Mouse (Mus musculus) heart, adult 2 months (tissue): ENCODE measurements at regions not wholly inside any gene's neighbourhood (a gene's known extent, or its start where the extent isn't known, plus 50 kb on each side); places are given as distances from the start of the nearest gene placed in this dataset.

Experiments
- DNase-seq, 2 experiments: peaks; one replicate each; pipeline ENCODE4 v3.0.0; 2021
- H3K27ac ChIP-seq: fragments of 200-600 bp; 2 replicates; pipeline ENCODE4 v1.8.1; 2022
- H3K27me3 ChIP-seq: fragments of 200-500 bp; 2 replicates; pipeline ENCODE4 v1.6.1; 2012; ENCODE audit warnings: mild to moderate bottlenecking, low read length, inconsistent platforms, mixed read lengths; ENCODE audit not compliant: control insufficient read depth, insufficient read depth
- H3K36me3 ChIP-seq: fragments of 200-500 bp; 2 replicates; pipeline ENCODE4 v1.6.1; 2012; ENCODE audit warnings: low read length, inconsistent platforms; ENCODE audit not compliant: control insufficient read depth, insufficient read depth
- H3K4me1 ChIP-seq: fragments of 200-500 bp; 2 replicates; pipeline ENCODE4 v1.6.1; 2011; ENCODE audit warnings: low read length; ENCODE audit not compliant: control insufficient read depth, insufficient read depth
- H3K4me3 ChIP-seq: fragments of 200-600 bp; 2 replicates; pipeline ENCODE4 v1.8.1; 2022
- H3K79me2 ChIP-seq: fragments of 200-500 bp; replicated peaks from 2 replicates; pipeline ENCODE4 v1.6.1; 2012; ENCODE audit warnings: mild to moderate bottlenecking, inconsistent platforms, low read length, moderate library complexity, mixed read lengths; ENCODE audit not compliant: control insufficient read depth, insufficient read depth
- H3K9ac ChIP-seq: fragments of 200-500 bp; 2 replicates; pipeline ENCODE4 v1.6.1; 2012; ENCODE audit warnings: low read depth, mild to moderate bottlenecking, control low read depth, inconsistent platforms, low read length, mixed read lengths
- CTCF ChIP-seq: fragments of 200-600 bp; IDR thresholded peaks from 2 replicates; pipeline ENCODE4 v1.8.1; 2022; ENCODE audit warnings: antibody characterized with exemption, mild to moderate bottlenecking, moderate library complexity
- EP300 ChIP-seq: fragments of 200-500 bp; IDR thresholded peaks from 2 replicates; pipeline ENCODE4 v1.6.1; 2011; ENCODE audit warnings: low read depth, low read length, control low read depth; ENCODE audit not compliant: insufficient read depth
- POLR2A ChIP-seq: fragments of 200-500 bp; IDR thresholded peaks from 2 replicates; pipeline ENCODE4 v1.6.1; 2011; ENCODE audit warnings: mild to moderate bottlenecking, low read depth, low read length, control low read depth; ENCODE audit not compliant: insufficient read depth
- WGBS: fragments of 180-500 bp; shearing (Covaris S2); methylation state at CpG from one replicate; pipeline ENCODE4 v1.1.7; 2018; 5-methylcytosine and 5-hydroxymethylcytosine counted together
- intact Hi-C: fragments of 180-260 bp; cut with DNase I; formaldehyde crosslinking; loops from one replicate; pipeline ENCODE4 v1.15.1; 2025

GRCm38 (mm10) chr7:64064460-64065241, 89.0 kb upstream of the Trpm1 start:
- Histone ChIP-seq H3K4me3 (no peak overlapping the region), H3K27ac (peak overlapping the region; percentile 60), H3K9ac (no peak overlapping the region), H3K4me1 (peaks cover 6% of the 10 kb centered on the region), H3K27me3 (no peaks in the 10 kb centered on the region), H3K36me3 (no peaks in the 10 kb centered on the region), H3K79me2 (no peaks in the 10 kb centered on the region)
- 38% methylated on average over 7 of the region's 7 CpGs for WGBS
- no peak for TF ChIP-seq CTCF
- TF ChIP-seq EP300, result peak; percentile 38; the same call in 1 of the 2 replicates
- TF ChIP-seq POLR2A, result 0 out of 2 replicates have a peak, but pooled peaks have one; percentile 26
- intact Hi-C loops, result loop anchor here (5.0 to 10.0 kb wide), 2 partner anchors 90 to 312 kb away; partner anchors contain the start of gene Trpm1
- peak; percentile 75 to 84 for DNase-seq

- no peak for TF ChIP-seq POLR2A
- no peak for TF ChIP-seq CTCF
- no peak for TF ChIP-seq EP300
- no peak overlapping the region for H3K4me3 ChIP-seq
- no peaks in the 10 kb centered on the region for H3K27me3 ChIP-seq
- no peak overlapping the region for H3K9ac ChIP-seq
- H3K36me3 ChIP-seq, result no peaks in the 10 kb centered on the region
- no peaks in the 10 kb centered on the region for H3K79me2 ChIP-seq
- peaks cover 13% of the 10 kb centered on the region for H3K4me1 ChIP-seq
- intact Hi-C loops, result loop anchor here (5.0 to 10.0 kb wide), 2 partner anchors 94 to 309 kb away; partner anchors contain the start of gene Trpm1
- H3K27ac ChIP-seq, result no peak overlapping the region
- WGBS, result 44% methylated on average over 4 of the region's 4 CpGs
- no peak for DNase-seq
These were observed 92.5 kb upstream of the Trpm1 start for GRCm38 (mm10) chr7:64061170-64061569.

GRCm38 (mm10) chr7:64060582-64060981, 93.1 kb upstream of the Trpm1 start:
- Histone ChIP-seq H3K9ac (no peak overlapping the region), H3K36me3 (no peaks in the 10 kb centered on the region), H3K27ac (no peak overlapping the region), H3K79me2 (no peaks in the 10 kb centered on the region), H3K4me3 (no peak overlapping the region), H3K27me3 (no peaks in the 10 kb centered on the region), H3K4me1 (peaks cover 12% of the 10 kb centered on the region)
- WGBS, result 92% methylated on average over 1 of the region's 1 CpGs
- no peak for TF ChIP-seq CTCF
- TF ChIP-seq POLR2A, result no peak
- no peak for TF ChIP-seq EP300
- intact Hi-C loops, result loop anchor here (5.0 to 10.0 kb wide), 2 partner anchors 94 to 308 kb away; partner anchors contain the start of gene Trpm1
- DNase-seq, result no peak

- DNase-seq, result no peak
These were observed 93.6 kb upstream of the Trpm1 start for GRCm38 (mm10) chr7:64060051-64060450.

GRCm38 (mm10) chr7:64058282-64058872, 95.3 kb upstream of the Trpm1 start:
- no peak overlapping the region for H3K9ac ChIP-seq
- H3K36me3 ChIP-seq, result no peaks in the 10 kb centered on the region
- 38% methylated on average over 4 of the region's 4 CpGs for WGBS
- peak overlapping the region; percentile 12; the same call in 1 of the 2 replicates for H3K27ac ChIP-seq
- no peak overlapping the region for H3K4me3 ChIP-seq
- no peak for TF ChIP-seq EP300
- H3K79me2 ChIP-seq, result no peaks in the 10 kb centered on the region
- H3K4me1 ChIP-seq, result peaks cover 7% of the 10 kb centered on the region
- no peak for DNase-seq
- no peaks in the 10 kb centered on the region for H3K27me3 ChIP-seq
- intact Hi-C loops, result loop anchor here (5.0 kb wide), 1 partner anchor 116 kb away; no protein-coding TSS in a partner anchor

More at GRCm38 (mm10) chr7:64060051-64060450, 93.6 kb upstream of the Trpm1 start:
- 9% methylated on average over 1 of the region's 1 CpGs for WGBS
- peaks cover 10% of the 10 kb centered on the region for H3K4me1 ChIP-seq
- H3K27me3 ChIP-seq, result no peaks in the 10 kb centered on the region
- peak; percentile 71 for TF ChIP-seq CTCF
- no peak for TF ChIP-seq EP300
- TF ChIP-seq POLR2A, result no peak
- H3K36me3 ChIP-seq, result no peaks in the 10 kb centered on the region
- H3K27ac ChIP-seq, result no peak overlapping the region
- H3K79me2 ChIP-seq, result no peaks in the 10 kb centered on the region
- H3K4me3 ChIP-seq, result no peak overlapping the region
- H3K9ac ChIP-seq, result no peak overlapping the region
- intact Hi-C loops, result loop anchor here (5.0 to 10.0 kb wide), 2 partner anchors 95 to 308 kb away; partner anchors contain the start of gene Trpm1
